Mouse (Mus musculus): ENCODE results near the gene B3gntl1. TPM values are rescaled to one million over a fixed set of nuclear protein-coding genes. Genes with fewer than 3 reads are reported as not detected.
"Not testable (repeated sequence)": the region's sequence is repeated elsewhere in the genome, so short reads cannot be mapped to it uniquely, and the experiment has no call there.

B3gntl1 gene
- total RNA-seq, 2 experiments from 2014 or later, result 4.9 to 7.1 TPM

- DNase-seq (ENCODE audit: low spot score in 2 of 2), result no peak
These were observed 13.1 kb upstream of the B3gntl1 start for GRCm38 (mm10) chr11:121686091-121686490.

- DNase-seq (ENCODE audit: low spot score in 2 of 2), result peak in 1 of 2 experiments; percentile 25
These were observed 12.6 kb upstream of the B3gntl1 start for GRCm38 (mm10) chr11:121685491-121686001.

DNA sequence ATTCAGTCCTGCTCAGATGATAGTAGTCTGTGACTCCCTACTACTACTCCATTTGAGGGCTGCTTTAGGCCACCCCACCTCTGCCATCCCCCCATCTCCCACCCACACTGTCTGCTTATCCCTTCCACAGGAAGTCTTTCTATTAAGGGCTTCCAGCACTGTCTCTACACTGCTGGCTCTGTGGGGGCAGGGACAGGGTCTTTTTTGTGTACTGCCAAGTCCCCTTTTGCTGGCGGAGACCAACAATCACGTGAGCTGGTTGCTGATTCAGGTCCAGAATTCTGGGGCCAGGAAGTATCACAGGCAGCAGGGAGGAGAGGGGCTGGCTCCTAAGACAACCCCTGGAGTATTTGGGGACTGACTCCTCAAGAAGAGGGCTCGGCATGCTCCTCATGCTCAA lies 10.3 kb upstream of the B3gntl1 start:
- DNase-seq (ENCODE audit: low spot score in 2 of 2), result no peak

- no peak for DNase-seq (ENCODE audit: low spot score in 2 of 2)
These were observed 7.8 kb upstream of the B3gntl1 start for GRCm38 (mm10) chr11:121680750-121681149.

DNA sequence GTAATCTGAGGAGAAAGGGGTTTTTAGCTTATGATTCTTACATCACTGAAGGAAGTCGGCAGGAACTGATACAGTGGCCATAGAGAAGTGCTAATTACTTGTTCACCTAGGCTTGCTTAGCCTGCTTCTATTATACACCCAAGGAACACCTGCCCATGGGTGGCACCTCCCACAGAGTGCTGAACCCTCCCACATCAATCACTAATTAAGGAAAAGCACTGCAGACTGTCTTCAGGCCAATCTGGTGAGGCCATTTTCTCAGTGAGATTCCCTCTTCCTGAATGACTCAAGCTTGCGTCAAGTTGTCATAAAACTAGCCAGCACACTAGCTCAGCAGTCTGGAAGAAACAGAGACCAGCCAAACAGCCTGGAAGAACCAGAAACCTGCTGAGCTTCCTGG lies 6.6 kb upstream of the B3gntl1 start:
- no peak for DNase-seq (ENCODE audit: low spot score in 2 of 2)

GRCm38 (mm10) chr11:121676836-121677235 lies 3.9 kb upstream of the B3gntl1 start:
- no peak for DNase-seq (ENCODE audit: low spot score in 2 of 2)

- no peak for DNase-seq (ENCODE audit: low spot score in 2 of 2)
These were observed 676 bp upstream of the B3gntl1 start for GRCm38 (mm10) chr11:121673629-121674028.

DNA sequence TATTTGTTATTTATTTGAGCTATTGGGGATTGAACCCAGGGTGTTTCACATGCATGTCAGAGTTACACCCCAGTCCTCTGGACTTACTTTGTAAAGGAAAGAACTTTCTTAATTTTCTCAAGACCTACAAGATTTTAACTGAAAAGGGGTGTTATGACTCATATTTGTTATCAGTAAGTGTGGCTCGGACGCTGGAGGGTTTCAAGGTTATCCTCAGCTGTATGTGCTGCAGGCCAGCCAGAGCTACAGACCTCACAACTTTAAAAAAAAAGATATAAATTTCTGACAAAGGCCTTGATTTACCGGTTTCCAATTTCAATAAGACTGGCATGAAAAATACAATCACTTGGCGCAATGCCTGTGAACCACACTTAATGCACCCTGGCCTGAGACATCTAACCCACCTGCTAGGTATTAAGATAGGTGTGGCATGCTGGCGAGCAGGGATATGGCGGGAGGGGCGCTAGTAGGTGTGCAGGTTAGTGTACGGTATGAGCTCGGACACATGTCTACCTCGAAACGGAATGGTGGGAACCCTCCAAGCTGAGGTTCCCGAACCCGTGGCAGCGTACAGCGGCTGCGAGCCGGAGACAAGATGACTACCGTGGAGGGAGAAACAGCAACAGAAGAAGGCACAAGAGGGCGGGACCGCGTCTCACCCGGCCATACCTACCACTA lies 502 bp downstream of the B3gntl1 start:
- DNase-seq (ENCODE audit: low spot score in 2 of 2), result no peak

- no peak for DNase-seq (ENCODE audit: low spot score in 2 of 2)
These were observed 2.0 kb downstream of the B3gntl1 start for GRCm38 (mm10) chr11:121670926-121671325.

DNA sequence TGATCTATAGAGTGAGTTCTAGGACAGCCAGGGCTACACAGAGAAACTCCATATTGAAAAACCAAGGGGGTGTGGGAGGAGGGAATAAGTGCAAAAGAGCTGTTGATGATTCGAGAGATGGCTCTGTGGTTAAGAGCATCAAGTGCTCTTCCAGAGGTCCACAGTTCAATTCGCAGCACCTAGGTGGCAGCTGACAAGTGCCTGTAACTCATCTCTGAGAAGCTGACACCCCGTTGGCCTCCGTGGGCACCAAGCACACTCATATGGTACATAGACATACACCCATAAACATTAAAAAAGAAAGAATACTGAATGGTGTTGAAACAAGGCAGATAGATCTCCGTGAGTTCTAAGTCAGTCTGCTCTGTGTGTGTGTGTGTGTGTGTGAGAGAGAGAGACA lies 4.2 kb downstream of the B3gntl1 start:
- no peak for DNase-seq (ENCODE audit: low spot score in 2 of 2)

GRCm38 (mm10) chr11:121667541-121667940 lies 5.4 kb downstream of the B3gntl1 start:
- DNase-seq (ENCODE audit: low spot score in 2 of 2), result peak in 1 of 2 experiments; percentile 1

- DNase-seq (ENCODE audit: low spot score in 2 of 2), result no peak
These were observed 11.8 kb downstream of the B3gntl1 start for GRCm38 (mm10) chr11:121661116-121661515.

DNA sequence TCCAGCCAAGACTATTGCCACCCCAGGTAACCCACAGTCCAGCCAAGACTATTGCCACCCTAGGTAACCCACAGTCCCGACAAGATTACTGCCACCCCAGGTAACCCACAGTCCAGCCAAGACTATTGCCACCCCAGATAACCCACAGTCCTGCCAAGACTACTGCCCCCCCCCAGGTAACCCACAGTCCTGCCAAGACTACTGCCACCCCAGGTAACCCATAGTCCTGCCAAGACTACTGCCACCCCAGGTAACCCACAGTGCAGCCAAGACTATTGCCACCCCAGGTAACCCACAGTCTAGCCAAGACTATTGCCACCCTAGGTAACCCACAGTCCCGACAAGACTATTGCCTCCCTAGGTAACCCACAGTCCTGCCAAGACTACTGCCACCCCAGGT lies 12.3 kb downstream of the B3gntl1 start:
- not testable (repeated sequence) for DNase-seq (ENCODE audit: low spot score in 2 of 2)

DNA sequence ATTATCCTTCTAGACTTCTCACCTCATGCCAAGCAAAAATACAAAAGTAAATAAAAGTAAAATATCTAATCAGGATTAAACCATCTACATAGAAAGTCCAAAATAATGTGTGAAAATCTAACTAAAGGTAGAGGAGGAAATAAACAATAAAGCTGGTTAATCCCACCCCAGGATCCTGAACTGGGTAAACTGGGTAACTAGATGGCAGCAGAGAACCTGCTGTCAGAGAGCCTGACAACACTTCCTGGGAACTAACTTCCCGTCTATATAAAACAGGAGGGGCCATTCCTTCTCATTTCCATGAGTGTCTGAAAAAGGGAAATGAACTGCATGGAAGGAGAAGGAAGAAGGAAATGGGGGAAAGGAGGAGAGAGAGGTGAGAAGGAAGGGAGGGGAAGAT lies 14.8 kb downstream of the B3gntl1 start:
- no peak for DNase-seq (ENCODE audit: low spot score in 2 of 2)

GRCm38 (mm10) chr11:121655807-121656511 lies 17.0 kb downstream of the B3gntl1 start:
- no peak for DNase-seq (ENCODE audit: low spot score in 2 of 2)

- DNase-seq (ENCODE audit: low spot score in 2 of 2), result no peak
These were observed 17.7 kb downstream of the B3gntl1 start for GRCm38 (mm10) chr11:121655166-121655806.

DNA sequence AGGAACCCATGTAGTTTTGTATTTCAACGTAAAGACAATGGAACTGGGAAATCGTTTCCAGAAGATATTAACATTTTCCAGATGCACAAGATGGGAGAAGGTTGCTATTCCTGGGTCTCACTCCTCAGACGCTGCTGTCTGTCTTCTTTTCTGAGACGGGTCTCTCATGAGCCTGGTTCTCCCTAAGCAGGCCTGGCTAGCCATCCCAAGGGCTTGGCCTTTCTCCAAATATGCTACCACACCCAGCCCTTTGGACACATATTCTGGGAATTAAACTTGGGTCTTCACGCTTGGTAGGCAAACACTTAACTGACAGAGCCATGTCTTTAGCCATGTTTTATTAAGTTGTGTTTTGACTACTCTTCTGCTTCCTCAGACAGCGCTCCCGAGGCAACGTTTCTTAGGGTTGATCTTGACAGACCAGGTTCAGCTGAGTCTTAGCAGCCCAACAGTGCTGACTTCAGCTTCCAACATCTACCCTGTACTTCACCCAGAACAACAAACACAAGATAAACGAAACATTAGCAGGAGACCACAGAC lies 18.5 kb downstream of the B3gntl1 start:
- no peak for DNase-seq (ENCODE audit: low spot score in 2 of 2)

- peak in 1 of 2 experiments; percentile 5 for DNase-seq (ENCODE audit: low spot score in 2 of 2)
These were observed 19.3 kb downstream of the B3gntl1 start for GRCm38 (mm10) chr11:121653631-121654030.

DNA sequence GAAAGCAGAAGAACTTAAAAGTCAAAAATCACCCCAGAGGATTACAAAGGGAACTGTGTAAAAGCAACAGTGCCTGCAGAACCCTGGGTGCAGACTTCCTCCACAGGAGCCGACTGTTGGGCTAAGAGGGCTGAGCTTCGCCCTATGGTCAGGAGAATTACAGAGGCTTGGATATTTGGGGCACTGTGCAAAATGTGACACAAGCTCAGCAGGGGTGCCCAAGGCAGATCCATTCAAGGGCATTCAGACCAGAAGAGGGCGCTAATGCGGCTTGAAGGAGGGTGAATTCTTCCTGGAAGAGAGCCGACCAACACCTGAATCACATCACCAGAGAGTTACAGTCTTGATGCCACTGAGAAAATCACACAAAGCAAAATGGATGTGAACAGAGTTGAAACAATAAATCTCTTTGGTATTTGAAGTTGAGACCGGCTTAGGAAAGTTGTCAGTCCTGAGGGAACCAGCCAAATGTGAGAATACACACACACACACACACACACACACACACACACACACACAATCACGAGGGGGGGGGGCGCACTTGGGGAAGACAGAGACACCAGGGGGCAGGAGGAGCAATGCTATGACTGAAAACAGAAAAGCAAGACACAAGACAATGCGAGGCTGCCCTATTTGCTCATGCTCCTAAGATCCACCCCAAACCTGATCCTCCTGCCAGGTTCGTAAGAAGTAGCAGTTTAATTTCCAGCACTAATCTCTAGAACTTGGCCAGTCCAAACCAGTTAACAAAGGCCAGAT lies 20.2 kb downstream of the B3gntl1 start:
- peak; percentile 54 to 65 for DNase-seq (ENCODE audit: low spot score in 2 of 2)

DNA sequence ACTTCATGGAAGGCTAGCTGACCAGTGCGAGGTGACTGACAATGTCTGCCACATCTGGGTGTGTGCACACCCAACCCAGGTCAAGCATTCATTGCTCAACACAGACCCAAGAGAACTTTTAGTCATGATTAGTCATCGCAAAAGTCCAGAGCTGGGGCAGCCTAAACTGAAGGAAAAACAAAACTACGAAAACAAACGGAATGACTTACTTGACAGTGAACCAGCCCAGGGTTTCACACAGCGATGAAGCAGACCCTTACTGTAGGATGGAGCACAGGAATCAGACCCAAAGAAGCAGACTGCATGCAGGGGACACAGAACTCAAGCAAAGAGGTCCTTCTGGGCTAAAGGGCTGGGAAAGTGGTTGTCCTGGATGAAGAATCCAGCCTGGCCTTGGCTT lies 21.0 kb downstream of the B3gntl1 start:
- peak in 1 of 2 experiments; percentile 25 for DNase-seq (ENCODE audit: low spot score in 2 of 2)

DNA sequence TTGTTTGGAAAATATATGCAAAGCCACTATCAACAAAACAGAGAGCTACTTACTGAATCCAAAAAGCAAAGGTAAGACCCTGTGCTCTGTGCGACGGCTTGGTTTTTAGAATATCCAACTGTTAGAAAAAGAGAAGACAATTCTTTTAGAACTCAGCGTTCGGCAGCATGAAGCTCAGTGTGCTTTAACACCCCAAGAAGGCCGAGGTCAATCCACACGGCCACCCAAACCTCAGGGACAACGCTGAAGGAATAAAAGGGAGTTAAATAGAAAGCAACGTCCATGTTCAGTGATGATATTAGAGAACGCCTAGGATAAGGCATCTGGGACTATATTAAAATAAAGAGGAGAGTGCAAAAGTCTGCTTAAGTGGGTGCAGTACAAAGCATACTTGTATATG lies 21.4 kb downstream of the B3gntl1 start:
- no peak for DNase-seq (ENCODE audit: low spot score in 2 of 2)

Measured in adrenal gland, adult 18-20 months (tissue).